Mouse (Mus musculus): ENCODE data around the gene Serpina9.

Serpina9 gene

GRCm38 (mm10) chr12:104013620-104014019, at the start of gene Serpina9:
Gene Serpina9 (minus strand): TSS chr12:104013755.
- peak; percentile 11 to 32 for DNase-seq (ENCODE audit: low spot score in 2 of 2)

DNA sequence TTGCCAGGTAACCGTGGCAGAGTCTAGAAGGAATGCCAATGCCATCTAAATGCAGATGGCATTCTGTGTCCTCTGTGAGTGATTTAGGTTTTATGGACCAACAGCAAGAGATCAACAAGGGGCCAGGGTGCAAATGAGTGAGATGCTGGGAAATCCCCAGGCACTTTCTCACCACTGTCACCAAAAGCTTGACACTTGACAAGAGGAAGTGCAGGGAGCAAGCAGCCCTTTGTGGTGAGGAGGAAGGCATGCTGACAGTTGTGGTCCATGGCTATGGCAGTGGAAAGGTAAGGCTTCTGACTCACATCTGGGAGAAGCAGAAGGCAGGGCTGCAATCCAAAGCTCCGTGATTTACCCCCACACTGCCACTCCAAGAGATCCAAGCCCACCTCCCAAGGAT, 48.3 kb upstream of the Serpina9 start:
- DNase-seq (ENCODE audit: low spot score in 2 of 2): no peak

DNA sequence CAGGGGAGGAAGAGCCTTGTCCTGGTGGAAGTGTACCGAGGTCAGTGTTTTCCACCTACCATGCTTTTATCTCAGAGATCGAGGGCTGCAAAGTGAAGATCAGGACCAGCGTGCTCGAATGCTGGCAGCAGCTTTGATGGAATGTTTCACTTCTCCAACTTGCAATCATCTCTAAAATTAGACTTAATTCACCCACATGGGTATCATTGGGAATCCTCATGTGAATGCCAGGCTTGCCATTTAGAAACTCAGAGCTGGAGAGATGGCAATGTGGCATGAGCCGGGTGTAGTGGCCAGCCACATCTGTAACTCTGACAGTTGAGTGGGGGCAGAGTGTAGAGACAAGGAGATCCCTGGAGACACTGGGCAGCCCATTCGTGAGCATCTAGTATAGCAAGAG, 46.6 kb upstream of the Serpina9 start:
- DNase-seq (ENCODE audit: low spot score in 2 of 2): no peak

- DNase-seq (ENCODE audit: low spot score in 2 of 2): no peak
These were observed 44.0 kb upstream of the Serpina9 start for GRCm38 (mm10) chr12:104057531-104057930.

DNA sequence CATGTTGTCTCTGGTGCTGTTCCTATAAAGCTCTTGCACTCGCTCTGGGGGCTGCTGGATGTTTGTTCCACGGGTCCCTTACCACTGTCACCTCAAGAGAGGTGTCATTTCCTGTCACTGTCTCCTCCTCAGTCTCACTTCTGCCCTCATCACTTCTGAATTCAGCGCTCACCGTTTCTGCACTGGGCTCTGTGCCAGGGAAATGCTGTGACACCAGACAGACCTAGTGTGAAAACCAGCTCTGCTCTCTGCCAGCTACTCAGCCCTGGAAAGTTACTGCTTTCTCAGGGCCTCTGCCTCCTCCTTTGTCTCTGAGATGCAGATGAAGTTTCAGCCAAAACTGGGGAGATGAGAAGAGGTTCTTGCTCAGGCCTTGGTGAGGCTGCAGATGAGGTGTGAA, 43.5 kb upstream of the Serpina9 start:
- DNase-seq (ENCODE audit: low spot score in 2 of 2): peak; percentile 46 to 70

GRCm38 (mm10) chr12:104055755-104056154, 42.2 kb upstream of the Serpina9 start:
- no peak for DNase-seq (ENCODE audit: low spot score in 2 of 2)

DNA sequence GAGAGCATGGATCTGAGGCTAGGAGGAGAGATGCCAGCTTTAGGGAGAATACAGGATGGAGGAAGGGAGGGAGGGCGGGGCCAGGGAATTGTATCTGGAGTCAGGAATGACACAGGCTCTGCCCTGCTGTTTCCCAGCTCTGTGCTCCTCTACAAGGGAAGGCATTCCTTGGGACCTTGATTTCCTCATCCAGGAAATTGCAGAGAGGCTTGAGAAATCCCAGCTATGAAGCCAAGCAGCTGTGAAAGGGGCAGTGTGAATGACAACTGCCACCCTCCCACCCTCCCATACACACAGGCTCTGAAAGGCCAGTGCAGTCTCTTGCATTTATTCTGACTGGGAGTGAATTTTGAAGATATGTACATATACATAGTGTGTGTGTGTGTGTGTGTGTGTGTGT, 40.4 kb upstream of the Serpina9 start:
- DNase-seq (ENCODE audit: low spot score in 2 of 2): no peak

DNA sequence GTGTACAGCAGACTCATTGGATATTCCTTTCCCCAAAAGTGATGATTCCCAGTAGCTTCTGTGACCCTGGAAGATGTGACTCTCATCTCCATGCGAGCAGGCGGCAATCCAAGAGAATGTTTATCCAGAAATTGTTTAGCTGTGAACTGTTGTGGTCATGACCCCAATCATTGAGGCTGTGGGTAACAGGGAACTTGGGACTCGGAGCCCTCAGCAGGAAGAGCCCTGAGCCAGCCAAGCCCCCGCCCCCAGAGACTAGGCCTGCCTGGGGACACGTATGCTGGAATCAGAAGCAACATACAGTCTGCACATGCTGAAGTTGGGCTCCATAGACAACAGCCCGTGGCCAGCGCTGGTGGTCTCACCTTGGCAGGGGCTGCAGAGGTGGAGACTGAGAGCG, 32.2 kb upstream of the Serpina9 start:
- no peak for DNase-seq (ENCODE audit: low spot score in 2 of 2)

DNA sequence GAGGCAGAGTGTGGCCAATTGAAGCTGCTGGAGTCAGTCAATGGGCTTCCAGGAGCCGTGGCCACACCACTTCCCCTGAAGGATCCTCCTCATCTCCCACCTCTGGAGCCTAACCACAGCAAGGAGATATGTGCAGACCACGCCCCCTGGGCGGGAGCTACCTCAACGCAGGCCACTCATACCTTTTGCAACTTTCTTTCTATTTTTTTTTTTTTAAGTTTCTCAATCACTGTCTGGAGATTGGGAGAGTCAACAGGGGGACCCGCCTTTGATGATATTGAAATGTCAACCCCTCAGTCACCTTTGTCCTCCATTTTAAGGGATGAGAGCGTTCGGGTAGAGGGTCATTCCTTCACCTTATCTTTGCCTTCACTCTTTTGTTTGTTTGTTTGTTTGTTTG, 30.8 kb upstream of the Serpina9 start, which contains the start of gene Serpina12:
Gene Serpina12, minus strand, starts transcription at position 101 of the 400 bp plus-strand sequence.
- DNase-seq (ENCODE audit: low spot score in 2 of 2): no peak

GRCm38 (mm10) chr12:104042753-104043152, 29.2 kb upstream of the Serpina9 start:
- no peak for DNase-seq (ENCODE audit: low spot score in 2 of 2)

- DNase-seq (ENCODE audit: low spot score in 2 of 2): no peak
These were observed 27.8 kb upstream of the Serpina9 start for GRCm38 (mm10) chr12:104041401-104041800.

GRCm38 (mm10) chr12:104038181-104038580, 24.6 kb upstream of the Serpina9 start:
- no peak for DNase-seq (ENCODE audit: low spot score in 2 of 2)

- DNase-seq (ENCODE audit: low spot score in 2 of 2): no peak
These were observed 20.2 kb upstream of the Serpina9 start for GRCm38 (mm10) chr12:104033752-104034151.

GRCm38 (mm10) chr12:104029986-104030385, 16.4 kb upstream of the Serpina9 start:
- no peak for DNase-seq (ENCODE audit: low spot score in 2 of 2)

- DNase-seq (ENCODE audit: low spot score in 2 of 2): no peak
These were observed 1.7 kb upstream of the Serpina9 start for GRCm38 (mm10) chr12:104015280-104015679.

GRCm38 (mm10) chr12:104004689-104005088, 8.9 kb downstream of the Serpina9 start:
- DNase-seq (ENCODE audit: low spot score in 2 of 2): no peak

- DNase-seq (ENCODE audit: low spot score in 2 of 2): no peak
These were observed 10.3 kb downstream of the Serpina9 start for GRCm38 (mm10) chr12:104003238-104003612.

DNA sequence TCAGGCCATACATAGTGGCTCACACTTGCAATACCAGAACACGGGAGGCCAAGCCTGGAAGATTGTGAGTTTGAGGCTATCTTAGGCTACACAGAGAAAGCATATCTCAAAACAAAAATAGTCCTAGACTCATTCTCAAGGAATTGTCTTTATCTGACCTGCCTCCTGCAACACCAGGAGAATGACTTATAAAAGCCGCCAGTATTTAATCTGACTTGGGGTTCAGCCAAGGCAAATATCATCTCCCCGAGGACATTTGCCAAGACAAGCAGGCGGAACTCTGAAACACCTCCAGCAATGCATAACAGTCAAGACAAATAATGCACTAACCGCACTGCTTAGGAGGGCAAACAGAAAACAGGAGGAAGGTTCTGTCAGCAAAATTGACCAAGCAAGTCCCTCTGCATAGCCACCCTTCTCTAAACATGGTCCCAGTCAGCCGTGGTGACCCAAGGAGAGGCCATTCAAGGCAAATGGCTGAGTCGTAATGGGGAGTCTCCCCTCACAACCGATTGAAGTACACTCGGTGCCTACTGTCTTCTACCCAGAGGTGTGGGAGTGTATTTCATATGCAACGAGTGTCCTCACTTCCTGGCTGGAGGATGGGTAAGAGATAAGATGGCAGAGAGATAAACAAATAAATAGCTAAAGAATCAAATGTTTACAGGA, 10.9 kb downstream of the Serpina9 start:
- no peak for DNase-seq (ENCODE audit: low spot score in 2 of 2)

GRCm38 (mm10) chr12:104000594-104000993, 13.0 kb downstream of the Serpina9 start:
- no peak for DNase-seq (ENCODE audit: low spot score in 2 of 2)

GRCm38 (mm10) chr12:103999611-104000010, 13.9 kb downstream of the Serpina9 start:
- DNase-seq (ENCODE audit: low spot score in 2 of 2): no peak

- DNase-seq (ENCODE audit: low spot score in 2 of 2): no peak
These were observed 17.0 kb downstream of the Serpina9 start for GRCm38 (mm10) chr12:103996513-103996912.

- peak; percentile 66 to 79 for DNase-seq (ENCODE audit: low spot score in 2 of 2)
These were observed 18.1 kb downstream of the Serpina9 start for GRCm38 (mm10) chr12:103995292-103996072.

- DNase-seq (ENCODE audit: low spot score in 2 of 2): peak in 1 of 2 experiments; percentile 41
These were observed 20.6 kb downstream of the Serpina9 start for GRCm38 (mm10) chr12:103992945-103993344.
